Mouse (Mus musculus): ENCODE results near the gene Swi5.
A peak's percentile ranks its signal among the peaks of the same experiment; 100 is the strongest.

Gene Swi5

GRCm38 (mm10) chr2:32317791-32318417 is 30.0 kb upstream of the Swi5 start:
- Histone ChIP-seq H3K27me3 (ENCODE audit: control insufficient read depth, insufficient read depth, low read length, poor library complexity, severe bottlenecking) (no peaks in the 10 kb centered on the region; the same call in 1 of the 2 replicates), H3K36me3 (ENCODE audit: control insufficient read depth, insufficient read depth, low read length, poor library complexity, severe bottlenecking) (no peaks in the 10 kb centered on the region)
- DNase-seq (ENCODE audit: low read depth, low spot score): no peak

GRCm38 (mm10) chr2:32316887-32317656 is 29.2 kb upstream of the Swi5 start:
- Histone ChIP-seq H3K27me3 (ENCODE audit: control insufficient read depth, insufficient read depth, low read length, poor library complexity, severe bottlenecking) (no peaks in the 10 kb centered on the region; the same call in 1 of the 2 replicates), H3K36me3 (ENCODE audit: control insufficient read depth, insufficient read depth, low read length, poor library complexity, severe bottlenecking) (no peaks in the 10 kb centered on the region)
- DNase-seq (ENCODE audit: low read depth, low spot score): no peak

- no peak for DNase-seq (ENCODE audit: low read depth, low spot score)
- H3K36me3 ChIP-seq (ENCODE audit: control insufficient read depth, insufficient read depth, low read length, poor library complexity, severe bottlenecking): no peaks in the 10 kb centered on the region
- no peaks in the 10 kb centered on the region; the same call in 1 of the 2 replicates for H3K27me3 ChIP-seq (ENCODE audit: control insufficient read depth, insufficient read depth, low read length, poor library complexity, severe bottlenecking)
Measured at GRCm38 (mm10) chr2:32315751-32316150, 27.9 kb upstream of the Swi5 start.

- no peaks in the 10 kb centered on the region for H3K36me3 ChIP-seq (ENCODE audit: control insufficient read depth, insufficient read depth, low read length, poor library complexity, severe bottlenecking)
- DNase-seq (ENCODE audit: low read depth, low spot score): no peak
- no peaks in the 10 kb centered on the region; the same call in 1 of the 2 replicates for H3K27me3 ChIP-seq (ENCODE audit: control insufficient read depth, insufficient read depth, low read length, poor library complexity, severe bottlenecking)
Measured at GRCm38 (mm10) chr2:32314831-32315230, 27.0 kb upstream of the Swi5 start.

- Histone ChIP-seq H3K27me3 (ENCODE audit: control insufficient read depth, insufficient read depth, low read length, poor library complexity, severe bottlenecking) (no peaks in the 10 kb centered on the region), H3K36me3 (ENCODE audit: control insufficient read depth, insufficient read depth, low read length, poor library complexity, severe bottlenecking) (no peaks in the 10 kb centered on the region)
- peak; percentile 91 for DNase-seq (ENCODE audit: low read depth, low spot score)
Measured at GRCm38 (mm10) chr2:32312318-32312964, 24.6 kb upstream of the Swi5 start.

GRCm38 (mm10) chr2:32311443-32312317 is 23.8 kb upstream of the Swi5 start:
- no peak for DNase-seq (ENCODE audit: low read depth, low spot score)

GRCm38 (mm10) chr2:32310096-32310845 is 22.4 kb upstream of the Swi5 start:
- H3K27me3 ChIP-seq (ENCODE audit: control insufficient read depth, insufficient read depth, low read length, poor library complexity, severe bottlenecking): no peaks in the 10 kb centered on the region
- no peak for DNase-seq (ENCODE audit: low read depth, low spot score)
- peaks cover 2% of the 10 kb centered on the region for H3K36me3 ChIP-seq (ENCODE audit: control insufficient read depth, insufficient read depth, low read length, poor library complexity, severe bottlenecking)

More at GRCm38 (mm10) chr2:32311443-32312317, 23.8 kb upstream of the Swi5 start:
- Histone ChIP-seq H3K36me3 (ENCODE audit: control insufficient read depth, insufficient read depth, low read length, poor library complexity, severe bottlenecking) (no peaks in the 10 kb centered on the region), H3K27me3 (ENCODE audit: control insufficient read depth, insufficient read depth, low read length, poor library complexity, severe bottlenecking) (no peaks in the 10 kb centered on the region)

- peaks cover 2% of the 10 kb centered on the region for H3K36me3 ChIP-seq (ENCODE audit: control insufficient read depth, insufficient read depth, low read length, poor library complexity, severe bottlenecking)
- no peak for DNase-seq (ENCODE audit: low read depth, low spot score)
- H3K27me3 ChIP-seq (ENCODE audit: control insufficient read depth, insufficient read depth, low read length, poor library complexity, severe bottlenecking): no peaks in the 10 kb centered on the region
Measured at GRCm38 (mm10) chr2:32308870-32309568, 21.1 kb upstream of the Swi5 start.

- H3K36me3 ChIP-seq (ENCODE audit: control insufficient read depth, insufficient read depth, low read length, poor library complexity, severe bottlenecking): peaks cover 2% of the 10 kb centered on the region
- H3K27me3 ChIP-seq (ENCODE audit: control insufficient read depth, insufficient read depth, low read length, poor library complexity, severe bottlenecking): no peaks in the 10 kb centered on the region
- DNase-seq (ENCODE audit: low read depth, low spot score): peak; percentile 77
Measured at GRCm38 (mm10) chr2:32307941-32308760, 20.3 kb upstream of the Swi5 start.

- DNase-seq (ENCODE audit: low read depth, low spot score): no peak
- Histone ChIP-seq H3K36me3 (ENCODE audit: control insufficient read depth, insufficient read depth, low read length, poor library complexity, severe bottlenecking) (peaks cover 3% of the 10 kb centered on the region), H3K27me3 (ENCODE audit: control insufficient read depth, insufficient read depth, low read length, poor library complexity, severe bottlenecking) (no peaks in the 10 kb centered on the region)
Measured at GRCm38 (mm10) chr2:32307247-32307798, 19.4 kb upstream of the Swi5 start.

- no peak for DNase-seq (ENCODE audit: low read depth, low spot score)
- Histone ChIP-seq H3K27me3 (ENCODE audit: control insufficient read depth, insufficient read depth, low read length, poor library complexity, severe bottlenecking) (no peaks in the 10 kb centered on the region), H3K36me3 (ENCODE audit: control insufficient read depth, insufficient read depth, low read length, poor library complexity, severe bottlenecking) (peaks cover 5% of the 10 kb centered on the region)
Measured at GRCm38 (mm10) chr2:32306176-32306575, 18.3 kb upstream of the Swi5 start.

GRCm38 (mm10) chr2:32305668-32306067 is 17.8 kb upstream of the Swi5 start:
- no peak for DNase-seq (ENCODE audit: low read depth, low spot score)
- peaks cover 7% of the 10 kb centered on the region for H3K36me3 ChIP-seq (ENCODE audit: control insufficient read depth, insufficient read depth, low read length, poor library complexity, severe bottlenecking)
- no peaks in the 10 kb centered on the region for H3K27me3 ChIP-seq (ENCODE audit: control insufficient read depth, insufficient read depth, low read length, poor library complexity, severe bottlenecking)

All from splenic B cell, adult 2 months (primary cell).